9 mouse cellular contexts compared by ENCODE assay signal in genomic region chr1:153531677-153532233, GRCm38 (mm10). TPM values are rescaled to one million over a fixed set of nuclear protein-coding genes. Genes with fewer than 3 reads are reported as not detected.
DNase-seq lines count a peak whose midpoint lies in the region; ATAC-seq and TF ChIP-seq lines count a peak whose summit lies in the region.
"Had no signal": no experiment of that assay in that cellular context is flagged by ENCODE, and none has a peak within 500 bp of the region (broad histone marks: within the 10 kb centered on the region; RNA-seq: fewer than 3 reads in every experiment).

No protein-coding gene starts in this region.

- no peaks in the 10 kb centered on the region for H3K27me3 ChIP-seq in heart, postnatal 0 days (ENCODE audit: control insufficient read depth, insufficient read depth, low read length)
- no peaks in the 10 kb centered on the region for H3K27me3 ChIP-seq in embryonic facial prominence, embryonic 13.5 days
- H3K27me3 ChIP-seq in limb, embryonic 12.5 days: no peaks in the 10 kb centered on the region
- H3K27me3 ChIP-seq in neural tube, embryonic 15.5 days (replicated peaks): no peaks in the 10 kb centered on the region

- no peak overlapping the region for H3K27ac ChIP-seq in heart, postnatal 0 days (ENCODE audit: low read depth)
- peak overlapping the region; percentile 67 for H3K27ac ChIP-seq in embryonic facial prominence, embryonic 13.5 days
- H3K27ac ChIP-seq in limb, embryonic 12.5 days: peak overlapping the region; percentile 85
- peak overlapping the region; percentile 74; the same call in 1 of the 2 replicates for H3K27ac ChIP-seq in neural tube, embryonic 15.5 days (replicated peaks)

- intact Hi-C loops in heart, postnatal 36 days (cut with DNase I): no loop called here

- ATAC-seq in heart, postnatal 0 days (ENCODE audit: insufficient read depth, low read depth): no peak
- ATAC-seq in embryonic facial prominence, embryonic 13.5 days (ENCODE audit: insufficient number of reproducible peaks, insufficient read depth, low FRiP score, low TSS enrichment, low read depth): no peak
- no peak; the same call in 1 of the 2 replicates for ATAC-seq in limb, embryonic 12.5 days (ENCODE audit: insufficient number of reproducible peaks, insufficient read depth, low FRiP score, low TSS enrichment, low read depth)
- peak; percentile 58; the same call in 1 of the 2 replicates for ATAC-seq in neural tube, embryonic 15.5 days (ENCODE audit: low FRiP score)

- H3K36me3 ChIP-seq in heart, postnatal 0 days (replicated peaks; ENCODE audit: control insufficient read depth, insufficient read depth, low read length): no peaks in the 10 kb centered on the region
- peaks cover 5% of the 10 kb centered on the region; the same call in 1 of the 2 replicates for H3K36me3 ChIP-seq in embryonic facial prominence, embryonic 13.5 days
- no peaks in the 10 kb centered on the region for H3K36me3 ChIP-seq in limb, embryonic 12.5 days
- no peaks in the 10 kb centered on the region for H3K36me3 ChIP-seq in neural tube, embryonic 15.5 days

- WGBS in heart, postnatal 0 days: 34% methylated on average over 9 of the region's 9 CpGs
- 33% methylated on average over 9 of the region's 9 CpGs for WGBS in embryonic facial prominence, embryonic 13.5 days
- 37% methylated on average over 9 of the region's 9 CpGs for WGBS in limb, embryonic 12.5 days
- WGBS in neural tube, embryonic 15.5 days: 20% methylated on average over 9 of the region's 9 CpGs

- H3K9ac ChIP-seq in heart, postnatal 0 days (replicated peaks; ENCODE audit: low read depth, low read length): no peak overlapping the region
- H3K9ac ChIP-seq in embryonic facial prominence, embryonic 13.5 days: peak overlapping the region; percentile 59
- H3K9ac ChIP-seq in limb, embryonic 12.5 days (replicated peaks): peak overlapping the region; percentile 40
- no peak overlapping the region for H3K9ac ChIP-seq in neural tube, embryonic 15.5 days (replicated peaks)

- H3K4me1 ChIP-seq in heart, postnatal 0 days (ENCODE audit: control insufficient read depth, insufficient read depth): no peaks in the 10 kb centered on the region
- peaks cover 12% of the 10 kb centered on the region for H3K4me1 ChIP-seq in embryonic facial prominence, embryonic 13.5 days
- peaks cover 11% of the 10 kb centered on the region; the same call in 1 of the 2 replicates for H3K4me1 ChIP-seq in limb, embryonic 12.5 days (replicated peaks)
- peaks cover 12% of the 10 kb centered on the region for H3K4me1 ChIP-seq in neural tube, embryonic 15.5 days

- peak overlapping the region; percentile 24 for H3K4me3 ChIP-seq in heart, postnatal 0 days (ENCODE audit: low read depth, low read length)
- no peak overlapping the region; the same call in 1 of the 2 replicates for H3K4me3 ChIP-seq in embryonic facial prominence, embryonic 13.5 days
- H3K4me3 ChIP-seq in limb, embryonic 12.5 days (replicated peaks): no peak overlapping the region
- H3K4me3 ChIP-seq in neural tube, embryonic 15.5 days (replicated peaks): no peak overlapping the region

- no peak for TF ChIP-seq CTCF in heart, postnatal 0 days (IDR thresholded peaks at IDR 0.05; ENCODE audit: low read depth)

- no peak for TF ChIP-seq EP300 in heart, postnatal 0 days (IDR thresholded peaks at IDR 0.05; ENCODE audit: low read depth)

- DNase-seq in heart, postnatal 0 days (ENCODE audit: low spot score): no peak
- no peak for DNase-seq in heart, postnatal 36 days
- DNase-seq in cerebellum, adult 11-12 months: no peak
- DNase-seq in adipocyte (ENCODE audit: low spot score): no peak
- DNase-seq in adrenal gland, postnatal 14 days: no peak

- H3K4me2 ChIP-seq in heart, postnatal 0 days (ENCODE audit: low read depth, low read length): peak overlapping the region; percentile 53
- H3K4me2 ChIP-seq in embryonic facial prominence, embryonic 13.5 days: peak overlapping the region; percentile 47
- peak overlapping the region; percentile 39 for H3K4me2 ChIP-seq in limb, embryonic 12.5 days
- peak overlapping the region; percentile 40 for H3K4me2 ChIP-seq in neural tube, embryonic 15.5 days

- no peaks in the 10 kb centered on the region for H3K9me3 ChIP-seq in heart, postnatal 0 days (replicated peaks; ENCODE audit: control insufficient read depth, low read length)
- H3K9me3 ChIP-seq in embryonic facial prominence, embryonic 13.5 days: no peaks in the 10 kb centered on the region
- H3K9me3 ChIP-seq in limb, embryonic 12.5 days: no peaks in the 10 kb centered on the region
- H3K9me3 ChIP-seq in neural tube, embryonic 15.5 days (replicated peaks): no peaks in the 10 kb centered on the region
- H3K9me3 ChIP-seq: G1E had no signal

RNA-seq across cellular contexts. Expression of gene Npl, which starts 18.1 kb away (rescaled TPM):
- 0.57 and 2.9 TPM in 2 replicates for total RNA-seq in heart, postnatal 0 days (2014; rRNA removed; ENCODE audit: low replicate concordance)
- 3.1 and 3.2 TPM in 2 replicates for polyA plus RNA-seq in heart, postnatal 0 days (2015; fragmentation: Nextera tagmentation; extraction: Ambion mirVana)
- 1 to 10 TPM; 1.6 to 1.7 TPM for total RNA-seq in heart, postnatal 36 days (2021)
- 11.2 and 11.3 TPM in 2 replicates for polyA plus RNA-seq in embryonic facial prominence, embryonic 13.5 days (2015; fragmentation: Nextera tagmentation; extraction: Ambion mirVana)
- 5.3 and 6.1 TPM in 2 replicates for polyA plus RNA-seq in limb, embryonic 12.5 days (2016; fragmentation: Nextera tagmentation; extraction: Ambion mirVana)
- 14.4 and 16.9 TPM in 2 replicates for polyA plus RNA-seq in neural tube, embryonic 15.5 days (2015; fragmentation: Nextera tagmentation; extraction: Ambion mirVana)
- 3.1 and 5.6 TPM in 2 replicates for total RNA-seq in adrenal gland, postnatal 14 days (2021)

RNA-seq across cellular contexts. Expression of gene Dhx9, which starts 44.3 kb away (rescaled TPM):
- total RNA-seq in heart, postnatal 0 days (2014; rRNA removed; ENCODE audit: low replicate concordance): 28.3 and 45.8 TPM in 2 replicates
- 11.9 and 12.7 TPM in 2 replicates for polyA plus RNA-seq in heart, postnatal 0 days (2015; fragmentation: Nextera tagmentation; extraction: Ambion mirVana)
- 10 to 100 TPM; 49.5 to 50.9 TPM for total RNA-seq in heart, postnatal 36 days (2021)
- polyA plus RNA-seq in embryonic facial prominence, embryonic 13.5 days (2015; fragmentation: Nextera tagmentation; extraction: Ambion mirVana): 46.8 and 49.0 TPM in 2 replicates
- 49.6 and 57.0 TPM in 2 replicates for polyA plus RNA-seq in limb, embryonic 12.5 days (2016; fragmentation: Nextera tagmentation; extraction: Ambion mirVana)
- 27.0 and 27.5 TPM in 2 replicates for polyA plus RNA-seq in neural tube, embryonic 15.5 days (2015; fragmentation: Nextera tagmentation; extraction: Ambion mirVana)
- total RNA-seq in adrenal gland, postnatal 14 days (2021): 119 and 131 TPM in 2 replicates

Comparison
In these comparisons a context has a peak if more than half of its experiments do, and no peak if none do; other contexts are left out.
1. H3K9ac ChIP-seq: peak in embryonic facial prominence, embryonic 13.5 days (single experiment) and limb, embryonic 12.5 days (single experiment); none in heart, postnatal 0 days (single experiment) and neural tube, embryonic 15.5 days (single experiment).
2. Peak in every context shown above with its lines, with median percentiles within 50 percentile points of each other: H3K4me2 ChIP-seq.